Mouse (Mus musculus): ENCODE measurements at regions not wholly inside any gene's neighbourhood (a gene's known extent, or its start where the extent isn't known, plus 50 kb on each side); places are given as distances from the start of the nearest gene placed in this dataset.

DNA sequence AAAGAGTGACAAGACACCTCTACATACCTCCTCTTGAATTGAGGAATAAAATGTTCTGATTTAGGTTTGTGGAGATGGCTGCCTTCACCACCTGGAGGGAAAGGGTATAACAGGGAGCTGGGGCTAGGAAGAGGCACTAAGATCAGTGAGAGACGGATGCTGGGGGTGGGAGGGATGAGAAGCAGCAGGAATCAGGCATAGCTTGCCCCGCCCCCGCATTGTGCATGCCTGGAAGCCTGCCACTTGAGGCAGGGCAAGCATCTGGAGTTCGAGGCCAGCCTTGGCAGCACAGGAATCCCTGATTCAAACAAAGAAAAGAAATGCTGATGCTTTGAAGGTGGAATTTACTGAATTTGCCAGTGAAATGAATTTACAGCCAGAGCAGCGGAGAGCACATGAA, 63.6 kb upstream of the Syt13 start:
- in situ Hi-C loops (cut with MboI; ENCODE audit: low sequenced_read_pairs), result no loop called here

DNA sequence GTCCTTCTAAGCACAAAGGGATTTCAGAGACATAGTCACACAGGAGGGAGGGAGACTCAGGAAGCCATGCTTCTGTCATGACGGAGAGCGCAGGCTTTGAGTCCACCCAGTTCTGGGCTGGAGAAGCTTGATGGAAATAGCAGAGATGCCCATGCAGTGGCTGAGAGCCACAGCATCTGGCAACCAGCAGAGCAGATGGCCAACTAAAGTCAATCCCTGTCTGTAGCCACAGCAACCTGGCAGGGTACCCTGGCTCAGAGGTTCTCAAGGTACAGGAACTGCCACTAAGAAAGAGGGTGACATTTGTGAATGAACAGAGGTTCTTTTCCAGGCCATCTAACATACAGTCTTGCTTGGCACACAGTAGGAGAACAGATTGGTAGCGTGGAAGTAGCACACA, 61.7 kb upstream of the Syt13 start:
- in situ Hi-C loops (cut with MboI; ENCODE audit: low sequenced_read_pairs), result no loop called here

DNA sequence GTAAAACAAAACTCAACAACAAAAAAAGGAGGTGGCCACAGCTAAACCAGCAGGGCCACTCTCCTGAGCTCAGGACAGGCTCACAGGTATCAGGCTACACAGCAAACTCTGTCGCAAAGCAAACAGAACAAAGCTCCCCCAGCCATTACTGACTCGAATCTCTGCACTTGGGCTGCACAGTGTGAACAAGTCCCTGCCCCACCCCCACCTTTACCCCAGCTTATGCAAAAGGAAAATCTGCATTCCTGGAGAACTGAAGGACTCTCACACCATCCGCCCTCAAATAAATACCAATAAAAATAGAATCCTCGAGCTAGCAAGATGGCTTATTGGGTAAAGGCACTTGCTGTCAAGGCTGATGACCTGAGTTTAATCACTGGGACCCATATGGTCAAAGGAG, 60.6 kb upstream of the Syt13 start:
- in situ Hi-C loops (cut with MboI; ENCODE audit: low sequenced_read_pairs), result no loop called here

DNA sequence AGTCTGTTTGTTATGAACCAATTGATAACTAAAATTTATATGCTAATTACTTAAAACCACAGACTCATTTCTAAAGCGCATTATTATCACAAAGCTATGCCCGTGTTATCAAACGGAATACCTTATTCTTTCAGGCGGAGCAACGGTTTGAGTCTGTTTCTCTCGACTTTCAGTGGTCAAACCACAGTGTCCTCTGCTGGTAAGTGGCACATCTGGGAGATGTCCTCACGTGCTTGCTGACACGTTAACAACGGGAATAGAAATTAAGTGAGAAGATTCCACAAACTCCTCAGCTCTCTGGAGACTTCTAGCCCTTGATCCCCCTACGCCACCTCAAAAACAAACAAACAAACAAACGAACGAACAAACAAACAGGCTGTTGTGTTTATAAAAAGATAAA, 58.9 kb upstream of the Syt13 start:
- in situ Hi-C loops (cut with MboI; ENCODE audit: low sequenced_read_pairs), result no loop called here

DNA sequence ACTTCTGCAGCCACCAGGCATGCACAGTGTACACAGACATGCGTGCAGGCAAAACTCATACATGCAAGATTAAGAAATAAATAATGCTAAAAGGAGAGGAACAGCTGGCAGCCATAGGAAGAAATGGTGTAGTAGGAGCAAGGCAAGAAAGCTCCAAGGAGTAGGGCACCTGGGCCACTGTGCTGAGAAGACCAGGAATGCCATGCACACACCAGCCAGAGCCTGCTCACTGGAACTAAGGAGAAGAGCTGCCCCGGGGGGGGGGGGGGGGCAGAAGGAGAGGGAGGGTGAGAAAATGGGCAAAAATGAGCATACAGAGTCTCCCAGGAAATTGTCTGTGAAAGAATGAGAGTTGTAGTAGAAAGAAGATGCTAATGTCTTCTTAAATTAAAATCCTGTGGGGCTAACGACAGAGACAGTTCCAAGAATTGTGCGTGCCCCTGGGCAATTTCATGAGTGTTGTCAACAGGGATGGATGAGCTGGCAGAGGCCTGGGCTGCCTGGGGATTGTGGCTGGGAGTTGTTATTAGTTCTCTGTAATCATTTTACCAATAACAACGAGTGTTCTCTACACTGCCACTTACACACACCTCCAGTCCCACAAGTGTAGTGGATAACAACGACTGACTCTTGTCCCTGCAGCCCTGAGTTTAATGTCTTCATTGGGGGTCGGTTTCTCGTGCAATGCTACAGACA, 54.2 kb upstream of the Syt13 start:
- in situ Hi-C loops (cut with MboI; ENCODE audit: low sequenced_read_pairs), result no loop called here

Measured in CH12F3 (cell line).